Mouse (Mus musculus) liver, postnatal 0 days (tissue): ENCODE measurements around the gene Armc7.

ENCODE experiments used
- CTCF ChIP-seq: sonication (generic); IDR thresholded peaks from 2 replicates; pipeline ENCODE4 v1.5.1; 2016; ENCODE audit warnings: antibody characterized with exemption, low read depth
- EP300 ChIP-seq: IDR thresholded peaks from 2 replicates; pipeline ENCODE4 v1.6.1; 2016; ENCODE audit warnings: antibody characterized with exemption, low read depth, mild to moderate bottlenecking

GRCm38 (mm10) chr11:115520218-115520617, 44.8 kb downstream of the Armc7 start:
- TF ChIP-seq CTCF, result no peak
- no peak for TF ChIP-seq EP300
